Mouse (Mus musculus) heart, embryonic 11.5 days (tissue): ENCODE results near the gene Fbxo21. TPM values are rescaled to one million over a fixed set of nuclear protein-coding genes. Genes with fewer than 3 reads are reported as not detected.
A peak's percentile ranks its signal among the peaks of the same experiment; 100 is the strongest.

ENCODE experiments used
- ATAC-seq: fragments of 200-750 bp; cut with Nextera tagmentation; replicated peaks from 2 replicates; pipeline ENCODE4 v1.8.0; 2017; ENCODE audit warnings: moderate library complexity; ENCODE audit not compliant: insufficient number of reproducible peaks, low FRiP score, low TSS enrichment
- H3K27ac ChIP-seq: fragments of 300-500 bp; sonication (generic); 2 replicates; pipeline ENCODE4 v1.5.1; 2014; ENCODE audit warnings: mild to moderate bottlenecking, low read depth, low read length
- H3K27me3 ChIP-seq: fragments of 300-500 bp; sonication (generic); 2 replicates; pipeline ENCODE4 v1.6.1; 2014; ENCODE audit warnings: mild to moderate bottlenecking, low read length, mixed read lengths; ENCODE audit not compliant: control insufficient read depth, insufficient read depth
- H3K36me3 ChIP-seq: fragments of 300-500 bp; sonication (generic); 2 replicates; pipeline ENCODE4 v1.6.1; 2014; ENCODE audit warnings: mild to moderate bottlenecking, low read length, moderate library complexity, mixed read lengths; ENCODE audit not compliant: control insufficient read depth, insufficient read depth
- H3K4me1 ChIP-seq: fragments of 300-500 bp; sonication (generic); 2 replicates; pipeline ENCODE4 v1.6.1; 2014; ENCODE audit warnings: low read length; ENCODE audit not compliant: control insufficient read depth, insufficient read depth
- H3K4me2 ChIP-seq: fragments of 300-500 bp; sonication (generic); 2 replicates; pipeline ENCODE4 v1.6.1; 2014; ENCODE audit warnings: mild to moderate bottlenecking, moderate library complexity
- H3K4me3 ChIP-seq: fragments of 300-500 bp; sonication (generic); 2 replicates; pipeline ENCODE4 v1.5.1; 2014; ENCODE audit warnings: low read depth, low read length
- H3K9ac ChIP-seq: fragments of 300-500 bp; sonication (generic); 2 replicates; pipeline ENCODE4 v1.6.1; 2014; ENCODE audit warnings: mild to moderate bottlenecking, low read depth, low read length, moderate library complexity
- H3K9me3 ChIP-seq: fragments of 300-500 bp; sonication (generic); replicated peaks from 2 replicates; pipeline ENCODE4 v1.6.1; 2016; ENCODE audit warnings: low read length; ENCODE audit not compliant: control insufficient read depth
- WGBS: fragments of 180-500 bp; shearing (Covaris S2); extraction: QIAGEN DNeasy Blood & Tissue Kit; methylation state at CpG from one replicate; pipeline ENCODE4 v1.1.7; 2014; ENCODE audit not compliant: insufficient replicate concordance; 5-methylcytosine and 5-hydroxymethylcytosine counted together
- polyA plus RNA-seq: library from polyadenylated mRNA; unstranded; fragments of >200 nt; fragmentation: Nextera tagmentation; extraction: Ambion mirVana; gene quantifications from 2 replicates; pipeline ENCODE4 v1.2.1, GENCODE M21; 2014

The Fbxo21 gene
- polyA plus RNA-seq, 1 experiment from 2014 or later: 46.2 TPM

- Histone ChIP-seq H3K4me2 (no peak overlapping the region), H3K4me1 (no peaks in the 10 kb centered on the region), H3K4me3 (no peak overlapping the region), H3K9ac (no peak overlapping the region), H3K27me3 (no peaks in the 10 kb centered on the region), H3K27ac (no peak overlapping the region), H3K36me3 (no peaks in the 10 kb centered on the region), H3K9me3 (no peaks in the 10 kb centered on the region)
- ATAC-seq: no peak
- 85% methylated on average over 9 of the region's 9 CpGs for WGBS
These were observed 68.9 kb downstream of the Fbxo21 start for GRCm38 (mm10) chr5:118045385-118045784.

GRCm38 (mm10) chr5:118047091-118047757 lies 70.7 kb downstream of the Fbxo21 start:
- Histone ChIP-seq H3K4me2 (no peak overlapping the region), H3K9ac (no peak overlapping the region), H3K9me3 (no peaks in the 10 kb centered on the region), H3K36me3 (no peaks in the 10 kb centered on the region), H3K27me3 (no peaks in the 10 kb centered on the region), H3K4me3 (no peak overlapping the region), H3K27ac (no peak overlapping the region), H3K4me1 (no peaks in the 10 kb centered on the region)
- WGBS: 87% methylated on average over 14 of the region's 14 CpGs
- no peak for ATAC-seq

GRCm38 (mm10) chr5:118048412-118048811 lies 71.9 kb downstream of the Fbxo21 start:
- Histone ChIP-seq H3K27me3 (no peaks in the 10 kb centered on the region), H3K4me3 (no peak overlapping the region), H3K9ac (no peak overlapping the region), H3K4me2 (no peak overlapping the region), H3K27ac (no peak overlapping the region), H3K36me3 (no peaks in the 10 kb centered on the region), H3K9me3 (no peaks in the 10 kb centered on the region), H3K4me1 (no peaks in the 10 kb centered on the region)
- WGBS: 70% methylated on average over 4 of the region's 4 CpGs
- ATAC-seq: no peak

- no peaks in the 10 kb centered on the region for H3K4me1 ChIP-seq
- no peak overlapping the region for H3K9ac ChIP-seq
- H3K27me3 ChIP-seq: no peaks in the 10 kb centered on the region
- H3K27ac ChIP-seq: no peak overlapping the region
- WGBS: 79% methylated on average over 5 of the region's 5 CpGs
- no peaks in the 10 kb centered on the region for H3K9me3 ChIP-seq
- no peak overlapping the region for H3K4me2 ChIP-seq
- no peaks in the 10 kb centered on the region for H3K36me3 ChIP-seq
- H3K4me3 ChIP-seq: no peak overlapping the region
- ATAC-seq: no peak
These were observed 72.4 kb downstream of the Fbxo21 start for GRCm38 (mm10) chr5:118048928-118049327.

GRCm38 (mm10) chr5:118050743-118051142 lies 74.2 kb downstream of the Fbxo21 start:
- H3K4me3 ChIP-seq: no peak overlapping the region
- ATAC-seq: no peak
- H3K27me3 ChIP-seq: no peaks in the 10 kb centered on the region
- no peaks in the 10 kb centered on the region for H3K9me3 ChIP-seq
- H3K36me3 ChIP-seq: no peaks in the 10 kb centered on the region
- WGBS: 68% methylated on average over 4 of the region's 4 CpGs
- no peak overlapping the region for H3K4me2 ChIP-seq
- H3K9ac ChIP-seq: no peak overlapping the region
- no peak overlapping the region for H3K27ac ChIP-seq
- 0 out of 2 replicates have a peak, but pooled peaks cover 3% of the 10 kb centered on the region for H3K4me1 ChIP-seq

GRCm38 (mm10) chr5:118051981-118052662 lies 75.6 kb downstream of the Fbxo21 start:
- H3K4me3 ChIP-seq: no peak overlapping the region
- no peaks in the 10 kb centered on the region for H3K27me3 ChIP-seq
- H3K9me3 ChIP-seq: no peaks in the 10 kb centered on the region
- H3K4me1 ChIP-seq: peaks cover 6% of the 10 kb centered on the region; the same call in 1 of the 2 replicates
- WGBS: 77% methylated on average over 8 of the region's 8 CpGs
- ATAC-seq: no peak
- no peaks in the 10 kb centered on the region for H3K36me3 ChIP-seq
- H3K27ac ChIP-seq: no peak overlapping the region
- no peak overlapping the region for H3K4me2 ChIP-seq
- H3K9ac ChIP-seq: no peak overlapping the region

GRCm38 (mm10) chr5:118053205-118053604 lies 76.7 kb downstream of the Fbxo21 start:
- no peak overlapping the region for H3K4me3 ChIP-seq
- ATAC-seq: no peak
- no peak overlapping the region for H3K4me2 ChIP-seq
- 81% methylated on average over 2 of the region's 2 CpGs for WGBS
- peaks cover 11% of the 10 kb centered on the region for H3K4me1 ChIP-seq
- H3K27me3 ChIP-seq: no peaks in the 10 kb centered on the region
- no peaks in the 10 kb centered on the region for H3K36me3 ChIP-seq
- H3K9ac ChIP-seq: no peak overlapping the region
- no peak overlapping the region for H3K27ac ChIP-seq
- no peaks in the 10 kb centered on the region for H3K9me3 ChIP-seq

- Histone ChIP-seq H3K27me3 (no peaks in the 10 kb centered on the region), H3K36me3 (no peaks in the 10 kb centered on the region), H3K4me2 (no peak overlapping the region), H3K4me1 (peaks cover 21% of the 10 kb centered on the region), H3K9ac (no peak overlapping the region), H3K4me3 (no peak overlapping the region), H3K27ac (peak overlapping the region; percentile 70; the same call in 1 of the 2 replicates), H3K9me3 (no peaks in the 10 kb centered on the region)
- peak; percentile 29; the same call in 1 of the 2 replicates for ATAC-seq
- 32% methylated on average over 8 of the region's 8 CpGs for WGBS
These were observed 81.1 kb downstream of the Fbxo21 start for GRCm38 (mm10) chr5:118057508-118058111.
